Mouse (Mus musculus) forebrain, embryonic 15.5 days (tissue): Measurements from ENCODE around the gene Fam129b. TPM values are rescaled to one million over a fixed set of nuclear protein-coding genes. Genes with fewer than 3 reads are reported as not detected.

Experiments
- ATAC-seq: fragments of 200-750 bp; cut with Nextera tagmentation; replicated peaks from 2 replicates; pipeline ENCODE4 v1.8.0; 2017; ENCODE audit warnings: mild to moderate bottlenecking, moderate TSS enrichment, moderate library complexity
- H3K27ac ChIP-seq: fragments of 300-500 bp; sonication (generic); replicated peaks from 2 replicates; pipeline ENCODE4 v1.5.1; 2015; ENCODE audit warnings: mild to moderate bottlenecking, inconsistent platforms
- H3K27me3 ChIP-seq: fragments of 300-500 bp; sonication (generic); 2 replicates; pipeline ENCODE4 v1.6.1; 2015; ENCODE audit warnings: inconsistent platforms
- H3K36me3 ChIP-seq: fragments of 300-500 bp; sonication (generic); 2 replicates; pipeline ENCODE4 v1.6.1; 2015; ENCODE audit warnings: mild to moderate bottlenecking, inconsistent platforms
- H3K4me1 ChIP-seq: fragments of 300-500 bp; sonication (generic); 2 replicates; pipeline ENCODE4 v1.6.1; 2015; ENCODE audit warnings: inconsistent platforms
- H3K4me2 ChIP-seq: fragments of 300-500 bp; sonication (generic); replicated peaks from 2 replicates; pipeline ENCODE4 v1.6.1; 2015; ENCODE audit warnings: mild to moderate bottlenecking, inconsistent platforms
- H3K4me3 ChIP-seq: fragments of 300-500 bp; sonication (generic); 2 replicates; pipeline ENCODE4 v1.5.1; 2015; ENCODE audit warnings: mild to moderate bottlenecking, inconsistent platforms
- H3K9ac ChIP-seq: fragments of 300-500 bp; sonication (generic); replicated peaks from 2 replicates; pipeline ENCODE4 v1.6.1; 2015; ENCODE audit warnings: mild to moderate bottlenecking, inconsistent platforms
- H3K9me3 ChIP-seq: fragments of 300-500 bp; sonication (generic); 2 replicates; pipeline ENCODE4 v1.6.1; 2016; ENCODE audit warnings: inconsistent platforms
- WGBS: fragments of 180-500 bp; shearing (Covaris S2); methylation state at CpG from one replicate; pipeline ENCODE4 v1.1.7; 2015; ENCODE audit warnings: mixed read lengths; 5-methylcytosine and 5-hydroxymethylcytosine counted together
- polyA plus RNA-seq: library from polyadenylated mRNA; unstranded; fragments of >200 nt; fragmentation: Nextera tagmentation; extraction: Ambion mirVana; gene quantifications from 2 replicates; pipeline ENCODE4 v1.2.1, GENCODE M21; 2015

The Fam129b gene
- polyA plus RNA-seq, 1 experiment from 2014 or later = 33.5 TPM

GRCm38 (mm10) chr2:32867354-32867753, 8.6 kb upstream of the Fam129b start:
- no peak for ATAC-seq
- Histone ChIP-seq H3K36me3 (no peaks in the 10 kb centered on the region), H3K27me3 (no peaks in the 10 kb centered on the region), H3K27ac (no peak overlapping the region), H3K4me1 (no peaks in the 10 kb centered on the region), H3K9ac (no peak overlapping the region), H3K4me2 (no peak overlapping the region), H3K9me3 (no peaks in the 10 kb centered on the region), H3K4me3 (no peak overlapping the region)
- 73% methylated on average over 4 of the region's 4 CpGs for WGBS

DNA sequence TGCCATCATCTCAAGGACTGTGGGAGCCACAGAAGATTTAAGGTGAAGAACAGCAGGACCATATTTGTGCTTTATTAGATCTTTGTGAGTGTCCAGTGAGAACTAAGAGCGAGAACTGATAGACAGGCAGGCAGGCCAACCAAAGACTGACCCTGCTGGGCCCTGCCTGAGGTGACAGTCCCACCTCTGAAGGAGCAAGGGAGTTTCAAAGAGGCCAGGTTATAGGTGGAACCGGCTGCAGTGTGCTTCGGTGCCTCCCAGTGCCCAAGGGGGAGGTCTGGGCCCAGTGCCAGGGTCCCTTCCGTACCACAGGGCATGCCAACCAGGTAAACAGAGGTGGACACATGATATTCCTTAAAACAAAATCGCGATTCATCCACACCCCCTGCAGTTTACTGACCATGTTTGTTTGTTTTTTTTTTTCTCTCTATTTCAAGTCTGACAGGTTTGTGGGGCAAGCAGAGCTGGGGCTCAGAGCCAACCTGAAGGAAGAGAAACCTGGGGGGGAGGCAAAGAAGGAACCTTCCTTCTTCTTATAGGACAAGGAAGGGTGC, 6.1 kb upstream of the Fam129b start:
- H3K4me1 ChIP-seq = peaks cover 9% of the 10 kb centered on the region
- no peak overlapping the region for H3K4me3 ChIP-seq
- no peaks in the 10 kb centered on the region for H3K27me3 ChIP-seq
- no peak overlapping the region for H3K9ac ChIP-seq
- no peaks in the 10 kb centered on the region for H3K9me3 ChIP-seq
- 68% methylated on average over 6 of the region's 6 CpGs for WGBS
- H3K36me3 ChIP-seq = no peaks in the 10 kb centered on the region
- H3K4me2 ChIP-seq = no peak overlapping the region
- no peak overlapping the region for H3K27ac ChIP-seq
- ATAC-seq = no peak

- H3K36me3 ChIP-seq = no peaks in the 10 kb centered on the region
- no peaks in the 10 kb centered on the region for H3K27me3 ChIP-seq
- no peak for ATAC-seq
- no peak overlapping the region for H3K9ac ChIP-seq
- no peak overlapping the region for H3K27ac ChIP-seq
- no peak overlapping the region for H3K4me3 ChIP-seq
- H3K9me3 ChIP-seq = no peaks in the 10 kb centered on the region
- H3K4me2 ChIP-seq = no peak overlapping the region
- 54% methylated on average over 8 of the region's 8 CpGs for WGBS
- H3K4me1 ChIP-seq = peaks cover 14% of the 10 kb centered on the region
Measured at GRCm38 (mm10) chr2:32870275-32871100, 5.4 kb upstream of the Fam129b start.

DNA sequence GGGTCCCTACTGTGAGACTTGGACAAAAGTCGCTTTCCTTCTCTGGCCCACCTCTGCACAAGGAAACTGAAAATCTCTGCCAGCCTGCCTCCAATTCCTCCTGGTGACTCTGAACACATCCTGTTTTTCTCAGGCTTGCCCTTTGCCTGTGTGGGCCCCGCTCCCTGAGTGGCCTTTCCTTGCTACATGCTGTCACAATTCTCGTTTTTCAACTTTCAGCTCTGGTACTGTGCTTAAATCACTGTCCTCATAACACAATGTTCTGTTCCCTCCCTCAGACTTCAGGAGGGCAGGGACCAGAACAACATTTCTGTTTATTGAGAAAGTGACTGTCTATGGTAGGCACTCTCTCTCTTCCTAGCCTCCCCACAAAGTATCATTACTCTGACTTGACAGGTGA, 1.8 kb upstream of the Fam129b start:
- ATAC-seq = no peak
- H3K4me2 ChIP-seq = no peak overlapping the region

GRCm38 (mm10) chr2:32874951-32875674, 801 bp upstream of the Fam129b start:
- Histone ChIP-seq H3K4me3 (peak overlapping the region; percentile 78), H3K4me2 (peak overlapping the region; percentile 70), H3K27ac (peak overlapping the region; percentile 93), H3K36me3 (no peaks in the 10 kb centered on the region), H3K27me3 (no peaks in the 10 kb centered on the region), H3K9me3 (no peaks in the 10 kb centered on the region), H3K9ac (peak overlapping the region; percentile 97), H3K4me1 (peaks cover 49% of the 10 kb centered on the region)
- peak; percentile 44 for ATAC-seq
- 7% methylated on average over 15 of the region's 15 CpGs for whole genome bisulfite sequencing

More for the DNA sequence above, 1.8 kb upstream of the Fam129b start:
- H3K9ac ChIP-seq = no peak overlapping the region
- 89% methylated on average over 3 of the region's 3 CpGs for WGBS
- H3K27ac ChIP-seq = 0 out of 2 replicates have a peak overlapping the region, but pooled peaks have one; percentile 16
- peaks cover 39% of the 10 kb centered on the region for H3K4me1 ChIP-seq
- H3K27me3 ChIP-seq = no peaks in the 10 kb centered on the region
- no peaks in the 10 kb centered on the region for H3K36me3 ChIP-seq
- H3K4me3 ChIP-seq = no peak overlapping the region
- no peaks in the 10 kb centered on the region for H3K9me3 ChIP-seq

- Histone ChIP-seq H3K27ac (peak overlapping the region; percentile 93), H3K4me1 (peaks cover 65% of the 10 kb centered on the region), H3K9ac (peak overlapping the region; percentile 97), H3K9me3 (no peaks in the 10 kb centered on the region), H3K27me3 (no peaks in the 10 kb centered on the region), H3K4me2 (peak overlapping the region; percentile 70), H3K36me3 (no peaks in the 10 kb centered on the region), H3K4me3 (peak overlapping the region; percentile 78)
- peak; percentile 18; the same call in 1 of the 2 replicates for ATAC-seq
- 6% methylated on average over 20 of the region's 20 CpGs for WGBS
Measured at GRCm38 (mm10) chr2:32876490-32877302, 782 bp downstream of the Fam129b start.

- Histone ChIP-seq H3K9me3 (no peaks in the 10 kb centered on the region), H3K36me3 (no peaks in the 10 kb centered on the region), H3K4me3 (peak overlapping the region; percentile 78), H3K4me1 (peaks cover 69% of the 10 kb centered on the region), H3K27ac (peak overlapping the region; percentile 45; the same call in 1 of the 2 replicates), H3K9ac (peak overlapping the region; percentile 97), H3K4me2 (peak overlapping the region; percentile 70), H3K27me3 (no peaks in the 10 kb centered on the region)
- no peak for ATAC-seq
- 30% methylated on average over 5 of the region's 5 CpGs for WGBS
Measured at GRCm38 (mm10) chr2:32877303-32877702, 1.4 kb downstream of the Fam129b start.

- Histone ChIP-seq H3K27ac (no peak overlapping the region), H3K9me3 (no peaks in the 10 kb centered on the region), H3K4me2 (peak overlapping the region; percentile 70), H3K9ac (peak overlapping the region; percentile 97), H3K36me3 (no peaks in the 10 kb centered on the region), H3K27me3 (no peaks in the 10 kb centered on the region), H3K4me1 (peaks cover 71% of the 10 kb centered on the region), H3K4me3 (peak overlapping the region; percentile 78)
- no peak for ATAC-seq
- 62% methylated on average over 6 of the region's 6 CpGs for WGBS
Measured at GRCm38 (mm10) chr2:32877761-32878393, 2.0 kb downstream of the Fam129b start.

- Histone ChIP-seq H3K9me3 (no peaks in the 10 kb centered on the region), H3K9ac (peak overlapping the region; percentile 97; the same call in 1 of the 2 replicates), H3K4me1 (peaks cover 71% of the 10 kb centered on the region), H3K36me3 (no peaks in the 10 kb centered on the region), H3K27me3 (no peaks in the 10 kb centered on the region), H3K27ac (no peak overlapping the region), H3K4me3 (peak overlapping the region; percentile 78), H3K4me2 (peak overlapping the region; percentile 70)
- no peak for ATAC-seq
- WGBS = 62% methylated on average over 3 of the region's 3 CpGs
Measured at GRCm38 (mm10) chr2:32878396-32878795, 2.5 kb downstream of the Fam129b start.

GRCm38 (mm10) chr2:32879593-32879992, 3.7 kb downstream of the Fam129b start:
- Histone ChIP-seq H3K4me2 (0 out of 2 replicates have a peak overlapping the region, but pooled peaks have one; percentile 2), H3K27ac (no peak overlapping the region), H3K27me3 (no peaks in the 10 kb centered on the region), H3K9ac (no peak overlapping the region), H3K36me3 (no peaks in the 10 kb centered on the region), H3K9me3 (no peaks in the 10 kb centered on the region), H3K4me3 (no peak overlapping the region), H3K4me1 (peaks cover 63% of the 10 kb centered on the region)
- WGBS = 90% methylated on average over 5 of the region's 5 CpGs
- ATAC-seq = no peak

DNA sequence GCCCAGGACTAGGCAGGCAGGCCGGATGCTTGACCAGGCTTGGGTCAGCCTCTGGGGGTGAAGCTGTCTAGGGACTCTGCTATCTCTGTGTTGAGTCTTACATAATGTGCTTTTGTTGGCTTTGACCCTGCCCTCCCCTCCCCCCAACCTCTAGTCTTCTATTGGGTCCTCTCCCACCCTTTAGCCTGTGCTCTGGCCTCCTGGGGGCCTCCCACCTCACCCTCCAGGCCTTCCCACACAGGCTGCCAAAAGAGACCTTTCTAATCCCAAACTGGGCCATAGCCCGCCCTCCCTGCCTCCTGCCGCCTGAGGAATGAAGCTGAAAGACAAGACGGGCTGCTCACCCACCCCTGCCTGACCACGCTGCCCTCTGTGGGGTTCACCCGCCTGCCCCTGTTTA, 5.1 kb downstream of the Fam129b start:
- no peak overlapping the region for H3K27ac ChIP-seq
- H3K4me2 ChIP-seq = no peak overlapping the region
- no peaks in the 10 kb centered on the region for H3K36me3 ChIP-seq
- H3K9ac ChIP-seq = no peak overlapping the region
- H3K9me3 ChIP-seq = no peaks in the 10 kb centered on the region
- 16% methylated on average over 6 of the region's 6 CpGs for WGBS
- no peaks in the 10 kb centered on the region for H3K27me3 ChIP-seq
- no peak overlapping the region for H3K4me3 ChIP-seq
- peaks cover 57% of the 10 kb centered on the region for H3K4me1 ChIP-seq
- ATAC-seq = no peak
